Mouse (Mus musculus) common myeloid progenitor, adult 5-6 weeks (primary cell): ENCODE data around the gene Gal3st4. TPM values are rescaled to one million over a fixed set of nuclear protein-coding genes. Genes with fewer than 3 reads are reported as not detected.
"Not testable (repeated sequence)": the region's sequence is repeated elsewhere in the genome, so short reads cannot be mapped to it uniquely, and the experiment has no call there.

Source experiments
- ATAC-seq: replicated peaks from 2 replicates; pipeline ENCODE4 v1.8.0; 2016; ENCODE audit warnings: low read depth, mild to moderate bottlenecking, moderate TSS enrichment, inconsistent platforms; ENCODE audit not compliant: poor library complexity, severe bottlenecking
- total RNA-seq: library from RNA; stranded (forward); fragments of 200-1000, 187-1606 nt; gene quantifications from 2 replicates; pipeline ENCODE4 v1.2.3, GENCODE M21; 2017

Gene Gal3st4
- total RNA-seq, 1 experiment from 2014 or later = not detected

- ATAC-seq = no peak
Measured at GRCm38 (mm10) chr5:138226491-138226890, 46.1 kb downstream of the Gal3st4 start.

GRCm38 (mm10) chr5:138225700-138226099 lies 46.9 kb downstream of the Gal3st4 start, which contains the start of gene Nxpe5:
Gene Nxpe5 (plus strand): TSS chr5:138225898.
- ATAC-seq = no peak

GRCm38 (mm10) chr5:138223287-138223686 lies 49.4 kb downstream of the Gal3st4 start:
- no peak for ATAC-seq

- ATAC-seq = peak; percentile 81
Measured at GRCm38 (mm10) chr5:138222111-138222510, 50.5 kb downstream of the Gal3st4 start.

GRCm38 (mm10) chr5:138219864-138220263 lies 52.8 kb downstream of the Gal3st4 start:
- ATAC-seq = no peak

GRCm38 (mm10) chr5:138216632-138217031 lies 56.0 kb downstream of the Gal3st4 start:
- not testable (repeated sequence) for ATAC-seq

Other genes with a start within 250 kb of the Gal3st4 start
- gene Smok3c, start 219.6 kb downstream of the Gal3st4 start, total RNA-seq = not detected in 2 replicates
- 29.1 and 44.2 TPM in 2 replicates for gene Zkscan1, start 187.8 kb downstream of the Gal3st4 start, total RNA-seq
- gene Zscan21, start 155.9 kb downstream of the Gal3st4 start, total RNA-seq = 16.6 and 20.7 TPM in 2 replicates
- gene Zfp113, start 117.1 kb downstream of the Gal3st4 start, total RNA-seq = 8.9 and 10.2 TPM in 2 replicates
- 30.2 and 54.0 TPM in 2 replicates for gene Cops6, start 111.8 kb downstream of the Gal3st4 start, total RNA-seq
- gene Ap4m1, start 100.8 kb downstream of the Gal3st4 start, total RNA-seq = 23.0 and 33.7 TPM in 2 replicates
- 456 and 545 TPM in 2 replicates for gene Mcm7, start 100.4 kb downstream of the Gal3st4 start, total RNA-seq
- gene Taf6, start 85.4 kb downstream of the Gal3st4 start, total RNA-seq = 28.2 and 30.8 TPM in 2 replicates
- 37.3 and 41.4 TPM in 2 replicates for gene Cnpy4, start 85.4 kb downstream of the Gal3st4 start, total RNA-seq
- 2.2 and 7.7 TPM in 2 replicates for gene Mblac1, start 78.5 kb downstream of the Gal3st4 start, total RNA-seq
- 2.9 and 3.3 TPM in 2 replicates for gene Nxpe5, start 46.9 kb downstream of the Gal3st4 start, total RNA-seq
- 31.0 and 43.3 TPM in 2 replicates for gene Lamtor4, start 17.4 kb downstream of the Gal3st4 start, total RNA-seq
- 28.9 and 34.1 TPM in 2 replicates for gene BC037034, start 8.8 kb downstream of the Gal3st4 start, total RNA-seq
- gene Gm43720, start 7.1 kb upstream of the Gal3st4 start, total RNA-seq = not detected in 2 replicates
- 5.3 and 7.1 TPM in 2 replicates for gene Gpc2, start 7.2 kb upstream of the Gal3st4 start, total RNA-seq
- 2.9 and 8.7 TPM in 2 replicates for gene Stag3, start 7.4 kb upstream of the Gal3st4 start, total RNA-seq
- not detected in 2 replicates for gene Pvrig, start 69.1 kb upstream of the Gal3st4 start, total RNA-seq
- gene Zfp157, start 168.6 kb upstream of the Gal3st4 start, total RNA-seq = 10.9 and 19.9 TPM in 2 replicates